Mouse (Mus musculus) A20 (cell line): ENCODE results near the gene Gm20458.

ENCODE experiments used
- DNase-seq: peaks from one replicate; pipeline ENCODE4 v3.0.0-alpha.2; 2011; ENCODE audit warnings: low read depth, low spot score

Gm20458 gene

GRCm38 (mm10) chr2:164499317-164499716, 38.5 kb downstream of the Gm20458 start:
- peak; percentile 22 for DNase-seq

GRCm38 (mm10) chr2:164500511-164500910, 39.7 kb downstream of the Gm20458 start:
- DNase-seq, result no peak

DNA sequence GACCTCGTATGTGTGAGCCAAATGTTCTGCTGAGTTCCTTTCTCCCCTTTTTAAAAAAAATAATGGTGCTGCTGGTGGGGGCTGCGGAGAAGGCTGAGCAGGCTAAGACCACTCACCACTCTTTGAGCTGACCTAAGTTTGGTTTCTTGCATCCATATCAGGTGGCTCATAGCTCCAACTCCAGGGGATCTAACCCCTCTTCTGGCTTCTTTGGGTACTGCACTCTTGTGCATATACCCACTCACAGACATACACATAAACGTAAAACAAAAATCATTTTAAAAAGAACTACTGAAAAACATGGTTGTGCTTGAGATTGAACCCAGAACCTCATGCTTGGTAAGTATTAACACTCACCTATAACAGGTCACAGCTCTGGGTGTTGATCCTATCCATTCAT, 44.2 kb downstream of the Gm20458 start:
- DNase-seq, result no peak

GRCm38 (mm10) chr2:164505619-164506347, 45.0 kb downstream of the Gm20458 start:
- DNase-seq, result no peak

DNA sequence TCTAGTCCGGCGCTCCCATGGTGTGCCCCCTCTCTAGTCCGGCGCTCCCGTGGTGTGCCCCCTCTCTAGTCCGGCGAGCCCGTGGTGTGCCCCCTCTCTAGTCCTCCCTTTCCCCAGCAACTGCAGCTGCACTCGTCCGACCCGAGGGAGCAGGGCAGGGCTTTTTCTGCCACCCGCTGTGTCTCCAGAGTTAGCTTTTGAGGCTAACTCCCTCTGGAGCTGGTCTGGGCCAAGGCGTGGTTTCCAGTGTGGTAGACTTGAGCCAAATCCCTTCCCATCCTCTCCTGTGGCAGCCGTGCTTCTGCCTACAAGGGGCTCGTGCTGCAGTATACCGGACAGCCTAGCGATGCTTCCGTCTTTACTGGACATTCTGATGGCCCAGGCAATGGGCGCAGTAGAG, 47.0 kb downstream of the Gm20458 start:
- no peak for DNase-seq

DNA sequence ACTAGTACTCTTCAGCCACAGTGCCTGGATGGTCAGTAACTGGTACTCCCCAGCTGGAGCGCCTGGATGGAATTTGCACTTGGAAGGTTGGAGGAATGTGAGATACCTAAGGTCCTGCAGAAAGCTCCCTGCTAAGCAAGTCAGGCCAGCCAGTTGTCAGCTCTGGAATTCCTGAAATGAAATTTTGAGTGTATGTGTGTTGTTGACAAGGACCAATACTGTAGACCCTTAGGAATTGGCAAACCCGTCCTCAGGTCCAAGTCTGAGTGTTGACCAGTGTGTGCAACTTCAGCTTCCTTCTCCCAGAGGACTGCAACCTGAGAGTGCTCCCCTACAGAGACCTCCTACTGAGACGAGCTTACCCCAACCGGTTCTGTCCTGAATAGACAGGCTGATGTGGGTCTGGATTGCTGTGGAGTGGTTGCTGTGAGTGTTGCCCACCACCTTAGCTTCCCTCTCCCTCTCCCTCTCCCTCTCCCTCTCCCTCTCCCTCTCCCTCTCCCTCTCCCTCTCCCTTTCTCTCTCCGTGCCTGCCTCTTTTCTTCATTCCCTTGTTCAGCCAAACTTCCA, 49.9 kb downstream of the Gm20458 start:
- no peak for DNase-seq

DNA sequence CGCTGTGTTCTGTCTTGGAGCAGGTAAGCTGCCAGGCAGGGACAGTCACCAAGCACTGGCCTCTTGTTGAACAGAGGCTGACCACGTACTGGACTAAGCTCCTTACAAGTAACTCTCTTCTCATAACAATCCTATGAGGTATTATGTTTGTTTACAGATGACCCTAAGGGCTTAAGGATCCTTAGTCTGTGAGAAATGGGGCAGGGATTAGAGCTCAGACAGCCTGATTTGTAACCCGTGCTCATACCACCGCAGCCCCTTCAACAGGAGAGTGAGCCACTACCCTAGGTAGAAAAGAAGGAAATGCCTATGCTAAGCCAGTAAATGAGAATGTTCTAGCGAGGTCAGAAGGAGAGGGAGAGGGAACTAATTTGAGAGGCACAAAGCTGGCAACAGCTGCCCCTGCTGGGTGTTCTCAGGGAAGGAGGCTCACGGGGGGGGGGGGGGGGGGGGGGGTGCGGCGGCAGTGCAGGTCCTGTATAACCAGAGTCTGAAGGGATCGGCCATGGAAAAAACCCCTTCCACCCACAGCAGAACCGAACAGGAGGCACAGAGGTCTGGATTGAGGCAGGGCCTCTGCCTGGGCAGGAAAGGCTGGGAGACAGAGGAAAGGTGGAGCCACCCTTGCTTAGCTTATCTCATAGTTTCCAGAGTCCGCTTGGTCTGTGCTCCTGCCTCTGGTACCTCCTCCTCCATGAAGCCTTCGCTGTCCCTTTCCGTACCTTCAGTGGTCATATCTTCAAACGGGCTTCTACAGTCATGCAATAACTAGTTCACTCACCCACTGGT, 51.5 kb downstream of the Gm20458 start:
- no peak for DNase-seq

- DNase-seq, result no peak
Observed at GRCm38 (mm10) chr2:164513389-164513788, 52.6 kb downstream of the Gm20458 start.

- no peak for DNase-seq
Observed at GRCm38 (mm10) chr2:164514916-164515315, 54.1 kb downstream of the Gm20458 start.

DNA sequence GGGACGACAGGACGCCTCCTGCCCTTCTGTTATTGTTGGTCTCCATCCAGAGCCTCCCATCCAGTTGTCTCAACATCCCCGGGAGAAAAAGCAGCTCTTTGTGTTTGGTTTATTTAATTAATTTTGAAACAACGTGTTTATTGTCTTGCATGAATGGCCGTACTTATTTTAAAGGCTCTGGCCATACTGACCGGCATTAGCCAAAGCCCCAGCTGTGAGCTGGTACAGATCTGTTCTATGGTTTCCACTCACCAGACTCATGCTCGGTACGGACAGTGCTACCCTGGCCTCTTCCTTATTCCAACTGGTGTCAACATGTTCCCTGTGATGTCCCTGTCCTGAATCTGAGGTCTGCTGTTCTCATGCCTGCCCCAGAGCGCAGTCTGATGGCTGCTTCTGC, 55.1 kb downstream of the Gm20458 start:
- DNase-seq, result no peak

- no peak for DNase-seq
Observed at GRCm38 (mm10) chr2:164516592-164516991, 55.8 kb downstream of the Gm20458 start.

DNA sequence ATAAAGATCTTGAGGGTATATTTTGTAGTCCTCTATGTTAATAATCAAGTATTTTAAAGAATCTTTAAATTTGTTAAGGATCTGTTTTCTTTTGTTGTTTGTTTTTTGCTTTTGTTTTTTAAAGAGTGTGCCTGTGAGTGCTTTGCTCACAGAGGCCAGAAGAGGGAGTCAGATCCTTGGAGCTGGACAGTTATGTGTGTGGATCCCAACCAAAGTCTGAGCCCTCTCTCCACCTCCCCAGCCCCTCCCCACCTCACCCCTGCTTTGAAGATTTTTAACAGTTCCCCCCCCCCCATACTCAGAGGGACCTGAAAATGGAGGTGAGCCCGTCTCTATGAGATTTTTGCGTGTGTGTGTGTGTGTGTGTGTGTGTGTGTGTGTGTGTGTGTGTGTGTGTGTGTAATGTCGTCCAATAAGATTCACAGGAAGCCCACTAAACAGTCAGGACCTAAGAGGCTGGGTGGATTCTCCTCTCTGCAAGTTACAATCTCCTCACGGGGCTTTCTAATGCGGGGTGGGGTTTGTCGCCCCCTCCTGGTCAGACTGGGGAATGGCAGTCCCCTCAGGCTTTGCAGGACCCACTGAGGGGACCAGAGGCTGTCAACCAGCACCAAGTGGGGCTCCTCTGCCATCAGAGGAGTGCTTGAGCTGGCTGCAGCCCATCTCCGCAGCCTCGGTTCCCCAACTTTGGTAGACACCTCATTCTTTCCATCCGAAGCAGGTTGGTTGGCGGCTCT, 56.9 kb downstream of the Gm20458 start:
- DNase-seq, result peak; percentile 72

- DNase-seq, result no peak
Observed at GRCm38 (mm10) chr2:164518266-164519170, 57.8 kb downstream of the Gm20458 start.

DNA sequence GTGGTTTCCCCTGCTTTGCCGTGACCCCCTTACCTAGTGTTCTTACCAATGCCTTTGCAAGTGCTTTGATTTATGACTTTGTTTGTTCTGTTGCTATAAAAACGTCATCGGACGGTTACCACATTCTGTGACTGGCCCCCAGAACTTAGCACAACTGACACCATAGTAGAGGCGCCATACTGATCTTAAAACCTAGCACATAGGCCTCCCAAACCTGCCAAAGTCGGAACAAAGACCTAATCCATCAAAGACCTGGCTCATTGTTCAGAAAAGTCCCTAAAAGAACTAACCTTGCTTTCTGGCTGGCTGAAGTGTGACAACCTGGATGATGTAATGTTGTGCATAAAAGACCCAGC, 58.4 kb downstream of the Gm20458 start:
- DNase-seq, result no peak

- peak; percentile 85 for DNase-seq
Observed at GRCm38 (mm10) chr2:164520782-164521181, 60.0 kb downstream of the Gm20458 start.

DNA sequence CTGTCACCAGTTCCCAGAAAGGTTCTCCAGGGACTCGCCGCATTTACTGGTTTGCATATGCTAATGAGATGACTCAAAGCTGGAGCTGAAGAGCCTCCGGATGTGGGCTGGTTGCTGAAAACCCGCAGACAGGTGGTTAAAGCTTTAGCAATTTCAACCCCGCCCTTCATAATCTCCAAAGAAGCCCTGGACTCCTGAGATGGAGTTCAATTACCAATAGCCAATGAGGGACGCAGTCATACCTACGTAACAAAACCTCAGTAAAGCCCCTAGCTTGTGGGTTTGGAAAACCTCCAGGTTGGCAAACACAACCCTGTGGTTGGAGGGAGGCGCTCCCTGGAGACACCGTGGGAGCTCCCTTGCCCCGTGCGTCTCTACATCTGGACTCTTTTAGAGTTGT, 61.1 kb downstream of the Gm20458 start:
- peak; percentile 96 for DNase-seq

- DNase-seq, result no peak
Observed at GRCm38 (mm10) chr2:164522280-164522679, 61.5 kb downstream of the Gm20458 start.

DNA sequence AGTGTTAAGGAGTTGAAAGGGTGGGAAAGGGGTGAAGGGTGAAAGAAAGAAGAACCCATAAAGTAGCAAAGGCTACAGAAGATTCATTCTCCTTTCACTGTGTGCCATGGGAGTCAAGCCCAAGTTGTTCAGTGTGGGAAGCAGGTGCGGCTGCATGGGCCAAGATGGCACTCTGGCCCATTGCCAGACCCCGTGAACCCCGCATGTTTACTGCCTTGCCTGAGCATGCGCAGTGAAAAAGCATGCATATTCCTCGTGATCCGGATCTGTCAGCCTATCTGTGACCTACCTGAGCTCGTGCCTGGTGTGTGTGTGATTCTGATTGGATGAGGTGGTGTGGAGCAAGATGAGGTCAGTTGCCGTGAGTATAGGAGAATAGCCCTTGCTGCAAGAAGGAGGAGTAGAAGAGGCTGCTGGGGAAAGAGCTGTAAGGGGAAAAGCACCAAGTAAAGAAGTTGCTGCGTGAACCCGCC, 62.6 kb downstream of the Gm20458 start:
- DNase-seq, result peak; percentile 82

- DNase-seq, result peak; percentile 16
Observed at GRCm38 (mm10) chr2:164528557-164528956, 67.8 kb downstream of the Gm20458 start.

DNA sequence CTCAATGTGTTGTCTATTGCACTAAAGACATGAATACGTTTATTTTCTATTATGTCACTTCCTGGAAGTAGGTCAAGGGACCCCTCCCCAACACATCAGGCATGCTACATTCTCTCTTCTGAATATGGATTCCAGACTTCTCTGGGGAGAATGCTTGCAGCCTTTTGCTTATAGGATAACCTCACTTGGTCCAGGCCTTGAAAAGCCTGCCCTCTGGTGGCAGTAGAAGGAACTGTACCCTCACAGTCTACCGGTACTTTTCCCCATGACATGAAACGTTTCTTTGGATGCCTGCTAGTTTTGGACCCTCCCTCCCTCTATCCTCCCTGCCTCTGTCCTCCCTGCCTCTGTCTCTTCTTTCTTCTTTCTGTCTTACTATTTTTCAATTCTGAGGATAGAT, 70.4 kb downstream of the Gm20458 start:
- DNase-seq, result peak; percentile 75

GRCm38 (mm10) chr2:164534315-164534714, 73.5 kb downstream of the Gm20458 start:
- no peak for DNase-seq
